Mouse (Mus musculus): ENCODE data around the gene Pgpep1.

- TF ChIP-seq CTCF (IDR thresholded peaks at IDR 0.05; ENCODE audit: extremely low read depth, insufficient read length, insufficient replicate concordance, low read depth, low read length) = no peak
- TF ChIP-seq POLR2A (IDR thresholded peaks at IDR 0.05; ENCODE audit: low read depth, low read length) = peak; percentile 48; the same call in 1 of the 2 replicates
Measured at GRCm38 (mm10) chr8:70679404-70679803, 19.2 kb upstream of the Pgpep1 start.
